Mouse (Mus musculus) lung, embryonic 16.5 days (tissue): ENCODE data around the gene Npcd. TPM values are rescaled to one million over a fixed set of nuclear protein-coding genes. Genes with fewer than 3 reads are reported as not detected.
A peak's percentile ranks its signal among the peaks of the same experiment; 100 is the strongest.

Experiments used
- ATAC-seq: fragments of 200-750 bp; cut with Nextera tagmentation; 2 replicates; pipeline ENCODE4 v1.8.0; 2017; ENCODE audit warnings: low read depth, mild to moderate bottlenecking, moderate library complexity
- H3K27ac ChIP-seq: fragments of 300-500 bp; sonication (generic); 2 replicates; pipeline ENCODE4 v1.5.1; 2014; ENCODE audit warnings: mild to moderate bottlenecking, control low read depth, low read length
- H3K27me3 ChIP-seq: fragments of 300-500 bp; sonication (generic); 2 replicates; pipeline ENCODE4 v1.6.1; 2014; ENCODE audit warnings: low read depth, low read length, mixed read lengths; ENCODE audit not compliant: control insufficient read depth, insufficient read depth
- H3K36me3 ChIP-seq: fragments of 300-500 bp; sonication (generic); 2 replicates; pipeline ENCODE4 v1.6.1; 2014; ENCODE audit warnings: low read length; ENCODE audit not compliant: control insufficient read depth, insufficient read depth
- H3K4me1 ChIP-seq: fragments of 300-500 bp; sonication (generic); replicated peaks from 2 replicates; pipeline ENCODE4 v1.6.1; 2014; ENCODE audit warnings: low read length, mixed read lengths; ENCODE audit not compliant: control insufficient read depth, insufficient read depth
- H3K4me2 ChIP-seq: fragments of 300-500 bp; sonication (generic); 2 replicates; pipeline ENCODE4 v1.6.1; 2014; ENCODE audit warnings: low read depth, low read length, control low read depth
- H3K4me3 ChIP-seq: fragments of 300-500 bp; sonication (generic); 2 replicates; pipeline ENCODE4 v1.5.1; 2014; ENCODE audit warnings: mild to moderate bottlenecking, low read length, control low read depth
- H3K9ac ChIP-seq: fragments of 300-500 bp; sonication (generic); 2 replicates; pipeline ENCODE4 v1.6.1; 2014; ENCODE audit warnings: low read length, control low read depth
- H3K9me3 ChIP-seq: fragments of 300-500 bp; sonication (generic); 2 replicates; pipeline ENCODE4 v1.6.1; 2016; ENCODE audit warnings: low read length; ENCODE audit not compliant: control insufficient read depth
- WGBS: fragments of 180-500 bp; shearing (Covaris S2); extraction: QIAGEN DNeasy Blood & Tissue Kit; methylation state at CpG from one replicate; pipeline ENCODE4 v1.1.7; 2014; 5-methylcytosine and 5-hydroxymethylcytosine counted together
- polyA plus RNA-seq: library from polyadenylated mRNA; unstranded; fragments of >200 nt; fragmentation: Nextera tagmentation; extraction: Ambion mirVana; gene quantifications from 2 replicates; pipeline ENCODE4 v1.2.1, GENCODE M21; 2015

The Npcd gene
- polyA plus RNA-seq, 1 experiment from 2014 or later = 0.60 TPM

DNA sequence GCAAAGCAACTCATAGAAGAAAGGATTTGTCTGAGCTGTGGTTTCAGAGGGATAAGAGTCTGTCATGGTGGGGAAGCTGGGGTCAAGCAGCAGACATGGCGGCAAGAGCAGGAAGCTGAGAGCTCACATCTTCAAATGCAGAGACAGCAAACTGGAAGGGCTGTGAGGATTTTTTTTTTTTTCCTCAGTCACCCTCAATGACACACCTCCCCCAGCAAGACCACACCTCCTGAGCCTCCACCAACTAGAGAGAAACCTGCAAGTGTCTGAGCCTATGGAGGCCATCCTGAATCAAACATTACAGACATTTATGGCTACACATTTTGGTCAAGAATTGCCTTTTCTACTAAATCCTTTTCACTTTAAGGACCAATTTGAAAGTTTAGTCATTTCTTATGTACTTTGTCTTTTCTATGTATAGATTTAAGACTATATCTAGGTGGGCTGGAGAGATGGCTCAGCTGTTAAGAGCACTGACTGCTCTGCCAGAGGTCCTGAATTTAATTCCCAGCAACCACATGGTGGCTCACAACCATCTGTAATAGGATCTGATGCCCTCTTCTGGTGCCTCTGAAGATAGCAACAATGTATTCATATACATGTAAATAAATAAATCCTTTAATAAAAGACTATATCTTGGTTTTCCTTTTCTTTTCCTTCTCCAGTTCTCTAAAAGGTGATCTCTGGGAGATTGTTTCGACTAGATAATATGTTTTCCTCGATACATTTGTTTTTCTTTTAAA, 33.4 kb upstream of the Npcd start:
- Histone ChIP-seq H3K36me3 (no peaks in the 10 kb centered on the region), H3K9me3 (peaks cover 2% of the 10 kb centered on the region; the same call in 1 of the 2 replicates), H3K4me2 (no peak overlapping the region), H3K27ac (no peak overlapping the region), H3K9ac (no peak overlapping the region), H3K4me3 (no peak overlapping the region), H3K4me1 (no peaks in the 10 kb centered on the region), H3K27me3 (no peaks in the 10 kb centered on the region)
- WGBS = 79% methylated on average over 3 of the region's 3 CpGs
- ATAC-seq = no peak

DNA sequence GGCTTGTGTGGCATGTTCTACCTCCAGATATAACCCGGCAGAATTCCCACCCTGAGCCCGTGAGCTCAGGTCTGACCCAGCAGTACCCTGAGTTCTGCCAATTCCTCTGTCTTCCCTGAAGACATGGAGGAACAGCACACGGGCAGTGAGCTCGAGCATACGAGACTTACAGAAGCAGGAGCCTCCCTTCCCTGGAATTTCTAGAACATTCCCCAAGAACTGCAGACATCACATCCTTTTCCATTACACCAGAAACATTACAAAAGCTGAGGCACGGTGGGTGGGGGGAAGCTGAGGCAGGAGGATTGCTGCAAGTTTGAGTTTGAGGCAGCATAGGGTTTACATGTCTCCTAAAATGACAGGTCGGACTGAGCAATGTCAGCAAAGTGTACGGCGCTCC, 25.8 kb upstream of the Npcd start:
- ATAC-seq = no peak

GRCm38 (mm10) chr15:79858979-79859378, 24.9 kb upstream of the Npcd start:
- ATAC-seq = no peak
- no peak overlapping the region for H3K4me2 ChIP-seq
- H3K4me3 ChIP-seq = no peak overlapping the region
- H3K9me3 ChIP-seq = no peaks in the 10 kb centered on the region
- H3K36me3 ChIP-seq = no peaks in the 10 kb centered on the region
- H3K27me3 ChIP-seq = no peaks in the 10 kb centered on the region
- H3K4me1 ChIP-seq = no peaks in the 10 kb centered on the region
- no peak overlapping the region for H3K9ac ChIP-seq
- 65% methylated on average over 5 of the region's 5 CpGs for WGBS
- H3K27ac ChIP-seq = no peak overlapping the region

More for the DNA sequence above, 25.8 kb upstream of the Npcd start:
- Histone ChIP-seq H3K27ac (no peak overlapping the region), H3K27me3 (no peaks in the 10 kb centered on the region), H3K4me2 (no peak overlapping the region), H3K4me3 (no peak overlapping the region), H3K9me3 (no peaks in the 10 kb centered on the region), H3K36me3 (no peaks in the 10 kb centered on the region), H3K4me1 (no peaks in the 10 kb centered on the region), H3K9ac (no peak overlapping the region)
- WGBS = 82% methylated on average over 9 of the region's 9 CpGs

- no peak for ATAC-seq
- 90% methylated on average over 2 of the region's 2 CpGs for WGBS
- no peaks in the 10 kb centered on the region for H3K36me3 ChIP-seq
Measured at GRCm38 (mm10) chr15:79850143-79850542, 16.1 kb upstream of the Npcd start.

DNA sequence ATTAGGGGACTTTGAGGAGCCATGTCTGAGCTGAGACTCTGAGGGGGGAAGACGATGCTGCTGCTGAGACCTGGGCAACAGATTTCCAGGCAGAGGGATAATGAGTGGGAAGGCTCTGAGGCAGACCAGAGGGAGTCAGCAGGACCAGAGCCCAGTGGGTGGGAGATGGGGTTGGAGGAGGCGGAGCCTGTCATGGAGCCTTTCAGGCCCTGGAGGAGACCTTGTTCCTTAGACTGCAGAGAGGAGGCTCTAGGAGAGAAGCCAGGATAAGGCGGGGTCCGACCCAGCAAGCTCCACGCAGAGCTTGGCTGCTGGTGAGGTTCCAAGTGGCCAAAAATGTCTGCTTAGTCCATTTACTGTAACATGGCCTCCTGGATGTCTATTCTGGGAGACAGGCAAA, 13.1 kb upstream of the Npcd start:
- H3K4me2 ChIP-seq = no peak overlapping the region
- H3K27me3 ChIP-seq = no peaks in the 10 kb centered on the region
- peak; percentile 90 for ATAC-seq
- no peak overlapping the region for H3K9ac ChIP-seq
- no peaks in the 10 kb centered on the region for H3K9me3 ChIP-seq
- peak overlapping the region; percentile 24; the same call in 1 of the 2 replicates for H3K27ac ChIP-seq
- H3K4me1 ChIP-seq = peaks cover 4% of the 10 kb centered on the region; the same call in 1 of the 2 replicates
- 18% methylated on average over 5 of the region's 5 CpGs for WGBS
- no peaks in the 10 kb centered on the region for H3K36me3 ChIP-seq
- H3K4me3 ChIP-seq = no peak overlapping the region

More at GRCm38 (mm10) chr15:79850143-79850542, 16.1 kb upstream of the Npcd start:
- Histone ChIP-seq H3K27me3 (no peaks in the 10 kb centered on the region), H3K4me2 (no peak overlapping the region), H3K4me1 (peaks cover 4% of the 10 kb centered on the region; the same call in 1 of the 2 replicates), H3K27ac (no peak overlapping the region), H3K4me3 (no peak overlapping the region), H3K9ac (no peak overlapping the region), H3K9me3 (no peaks in the 10 kb centered on the region)

DNA sequence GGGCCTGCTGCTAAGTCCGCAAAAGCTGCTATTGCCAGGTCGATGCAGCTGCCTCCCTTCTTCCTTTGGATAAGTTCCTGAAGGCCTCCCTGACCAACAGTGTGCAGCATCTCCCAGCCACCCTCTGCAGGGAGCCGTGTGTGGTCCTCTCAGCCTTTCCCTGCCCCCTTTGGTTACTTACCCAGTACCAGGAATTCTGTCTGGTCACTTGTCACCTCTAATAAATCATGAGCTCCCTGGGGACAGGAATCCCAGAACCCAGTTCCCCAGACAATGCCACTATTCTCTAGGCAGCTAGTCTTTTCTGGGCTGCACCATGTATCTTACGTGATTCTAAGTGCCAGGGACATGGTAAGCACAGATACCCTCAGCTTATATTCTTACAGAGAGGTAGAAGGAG, 11.9 kb upstream of the Npcd start:
- WGBS = 51% methylated on average over 4 of the region's 4 CpGs

GRCm38 (mm10) chr15:79842985-79843384, 8.9 kb upstream of the Npcd start:
- Histone ChIP-seq H3K9ac (no peak overlapping the region), H3K9me3 (no peaks in the 10 kb centered on the region), H3K36me3 (no peaks in the 10 kb centered on the region), H3K4me2 (no peak overlapping the region), H3K27ac (no peak overlapping the region), H3K4me3 (no peak overlapping the region), H3K27me3 (no peaks in the 10 kb centered on the region), H3K4me1 (peaks cover 4% of the 10 kb centered on the region; the same call in 1 of the 2 replicates)
- ATAC-seq = no peak
- 82% methylated on average over 3 of the region's 3 CpGs for WGBS

More for the DNA sequence above, 11.9 kb upstream of the Npcd start:
- H3K9me3 ChIP-seq = no peaks in the 10 kb centered on the region
- no peak for ATAC-seq
- H3K36me3 ChIP-seq = no peaks in the 10 kb centered on the region
- H3K27ac ChIP-seq = no peak overlapping the region
- no peak overlapping the region for H3K4me2 ChIP-seq
- no peak overlapping the region for H3K9ac ChIP-seq
- peaks cover 4% of the 10 kb centered on the region; the same call in 1 of the 2 replicates for H3K4me1 ChIP-seq
- H3K4me3 ChIP-seq = no peak overlapping the region
- H3K27me3 ChIP-seq = no peaks in the 10 kb centered on the region

GRCm38 (mm10) chr15:79840281-79840680, 6.2 kb upstream of the Npcd start:
- Histone ChIP-seq H3K36me3 (no peaks in the 10 kb centered on the region), H3K27me3 (no peaks in the 10 kb centered on the region), H3K27ac (no peak overlapping the region), H3K4me3 (no peak overlapping the region), H3K4me2 (no peak overlapping the region), H3K9ac (no peak overlapping the region), H3K4me1 (peaks cover 1% of the 10 kb centered on the region; the same call in 1 of the 2 replicates), H3K9me3 (no peaks in the 10 kb centered on the region)
- 40% methylated on average over 2 of the region's 2 CpGs for WGBS
- ATAC-seq = no peak

DNA sequence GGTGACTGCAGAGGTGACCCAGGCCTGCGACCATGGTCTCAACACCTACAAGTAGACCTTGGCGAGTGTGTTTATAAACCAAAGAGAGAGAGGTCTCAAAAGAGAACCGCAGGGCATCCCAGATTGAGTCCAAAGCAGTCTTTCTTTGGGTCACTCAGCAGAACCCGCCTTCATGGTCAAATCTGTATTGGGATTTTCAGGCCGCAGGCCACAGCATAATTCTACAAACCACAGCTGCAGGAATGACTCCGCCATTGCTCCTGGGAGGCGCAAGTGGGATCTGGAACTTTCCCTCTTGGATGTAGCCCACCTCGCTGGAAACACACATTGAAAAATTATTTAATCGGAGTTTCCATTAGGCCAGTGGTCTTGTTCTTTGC, 834 bp upstream of the Npcd start:
- peak overlapping the region; percentile 84; the same call in 1 of the 2 replicates for H3K4me3 ChIP-seq
- H3K4me2 ChIP-seq = peak overlapping the region; percentile 69
- H3K9me3 ChIP-seq = no peaks in the 10 kb centered on the region
- ATAC-seq = no peak
- H3K9ac ChIP-seq = peak overlapping the region; percentile 65
- H3K27me3 ChIP-seq = no peaks in the 10 kb centered on the region
- 38% methylated on average over 9 of the region's 9 CpGs for WGBS
- no peaks in the 10 kb centered on the region for H3K36me3 ChIP-seq
- H3K4me1 ChIP-seq = peaks cover 23% of the 10 kb centered on the region
- H3K27ac ChIP-seq = peak overlapping the region; percentile 87
